Mouse (Mus musculus) inflammation-experienced regulatory T-cells, adult 16 weeks (primary cell): ENCODE data around the gene Tmem44. TPM values are rescaled to one million over a fixed set of nuclear protein-coding genes. Genes with fewer than 3 reads are reported as not detected.

Experiments
- polyA plus RNA-seq: library from polyadenylated mRNA; unstranded; fragments of 100-300 nt; shearing (Covaris generic); gene quantifications from one replicate; pipeline ENCODE4 v1.2.1, GENCODE M21; 2017

Gene Tmem44
- 0.33 TPM for polyA plus RNA-seq

DNA sequence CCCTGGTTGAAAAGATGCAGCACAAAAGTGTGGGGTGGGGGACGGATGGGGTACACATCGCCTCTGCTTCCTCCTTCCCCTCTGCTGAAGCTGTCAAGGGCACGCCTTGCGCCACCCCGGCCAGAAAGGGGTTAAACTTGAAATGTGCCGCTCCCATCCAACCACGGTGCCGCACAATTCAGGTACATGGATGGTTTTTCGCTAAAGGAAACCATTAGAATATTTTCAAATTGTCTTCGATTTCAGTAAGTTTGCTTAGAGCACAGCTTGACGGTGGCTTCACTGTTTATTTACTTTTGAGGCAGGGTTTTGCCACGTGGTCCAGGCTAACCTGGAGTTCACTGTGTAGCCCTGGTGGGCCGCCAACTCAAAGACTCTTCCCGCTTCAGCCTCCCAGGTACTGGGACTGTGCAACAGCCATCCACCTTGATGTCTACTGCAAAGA is at the start of gene Tmem44:
TSS of gene Tmem44 (minus strand) at position 95 of the 445 bp plus-strand sequence.

DNA sequence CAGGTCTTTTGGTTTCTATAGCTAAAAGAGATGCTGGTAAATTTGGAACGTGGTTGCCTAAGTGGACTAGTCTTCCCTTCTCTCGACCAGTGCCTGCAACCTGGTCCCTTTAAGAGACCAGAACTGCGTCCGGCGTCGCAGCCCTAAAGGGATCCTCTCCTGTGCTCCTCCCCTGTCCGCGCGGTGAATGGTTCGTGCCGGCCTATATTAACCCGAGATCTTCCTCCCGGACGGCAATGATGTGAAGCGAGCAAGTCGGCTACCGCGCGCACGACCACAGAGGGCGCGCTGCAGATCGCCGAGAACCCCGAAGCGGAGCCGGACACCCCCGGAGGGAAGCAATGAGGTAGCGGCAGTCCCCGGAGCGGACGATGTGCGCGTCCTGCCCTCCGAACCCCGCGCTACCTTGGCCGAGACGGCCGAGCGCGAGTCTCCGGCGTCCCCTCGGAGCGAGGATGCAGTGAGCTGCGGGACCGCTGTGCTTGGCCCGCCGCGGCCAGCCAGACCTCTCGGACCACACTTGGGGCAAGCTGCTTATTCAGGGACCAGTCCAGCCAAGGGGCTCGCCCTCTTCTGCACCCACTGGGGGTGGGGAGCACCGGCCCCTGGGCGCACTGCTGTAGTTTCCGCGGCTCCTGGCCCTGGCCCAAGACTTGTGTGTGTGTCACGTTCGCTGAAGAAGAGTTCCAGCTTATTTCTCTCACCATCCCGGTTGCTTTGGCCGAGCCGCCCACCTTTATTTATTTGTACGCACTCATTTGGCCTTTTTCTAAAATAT is 49.0 kb upstream of the Tmem44 start, which contains the start of gene Fam43a:
TSS of gene Fam43a (plus strand) at position 233 of the 778 bp plus-strand sequence.

DNA sequence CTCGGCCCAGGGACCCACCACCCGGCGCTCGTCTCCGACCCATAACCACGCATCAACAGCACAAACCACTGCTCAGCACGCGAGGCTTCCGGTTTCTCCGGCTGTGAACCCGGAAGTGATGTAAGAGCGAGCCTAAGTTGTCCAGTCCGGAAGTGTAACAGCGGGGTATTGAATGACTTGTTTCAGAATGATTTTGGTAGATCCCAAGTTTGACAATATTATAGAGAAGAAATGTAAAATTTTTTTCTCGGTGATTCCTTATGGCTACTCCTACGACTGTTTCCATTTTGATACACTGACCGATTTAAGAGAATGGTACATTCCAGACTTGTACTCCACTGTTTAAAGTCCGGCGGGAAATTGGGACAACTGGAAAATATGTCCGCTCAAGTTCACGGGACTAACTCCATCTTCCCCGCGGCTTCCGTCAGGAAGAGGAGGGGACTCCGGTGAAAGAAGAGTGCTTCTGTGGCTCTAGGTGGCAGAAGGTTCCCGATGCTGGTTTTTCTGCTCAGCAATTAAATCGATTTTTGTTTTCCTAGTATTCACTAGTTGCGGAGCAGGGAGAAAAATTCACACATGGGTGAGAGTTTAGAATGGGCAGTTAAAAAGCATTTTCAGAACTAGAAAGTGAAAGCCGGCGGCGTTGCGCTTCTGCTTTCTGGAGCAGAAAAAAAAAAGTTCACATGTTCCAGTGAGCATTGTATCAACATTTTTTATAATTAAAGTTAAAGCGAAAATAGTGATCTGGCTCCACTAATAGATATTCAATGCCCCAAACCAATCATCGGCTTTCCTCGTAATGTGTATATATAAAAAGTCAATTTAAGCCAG is 37.1 kb upstream of the Tmem44 start, which contains the start of gene Lsg1:
TSS of gene Lsg1 (minus strand) at position 99 of the 834 bp plus-strand sequence.

Other genes starting within 250 kb of the Tmem44 start
- not detected for gene Gp5, start 240.1 kb downstream of the Tmem44 start, polyA plus RNA-seq
- 6.9 TPM for gene Atp13a3, start 144.9 kb downstream of the Tmem44 start, polyA plus RNA-seq
- gene Lsg1, start 36.8 kb upstream of the Tmem44 start, polyA plus RNA-seq: 83.3 TPM
- 8.3 TPM for gene Fam43a, start 48.9 kb upstream of the Tmem44 start, polyA plus RNA-seq